Comparison of ENCODE assay signal across 7 mouse cellular contexts in genomic region chr9:20492527-20493233, GRCm38 (mm10). TPM values are rescaled to one million over a fixed set of nuclear protein-coding genes. Genes with fewer than 3 reads are reported as not detected.
DNase-seq lines count a peak whose midpoint lies in the region; ATAC-seq lines count a peak whose summit lies in the region.

Zfp426 (minus strand) TSS chr9:20492746.

- H3K4me2 ChIP-seq in limb, embryonic 11.5 days (ENCODE audit: low read depth, severe bottlenecking): peak within 1 kb of the TSS; percentile 53
- peak within 1 kb of the TSS; percentile 82 for H3K4me2 ChIP-seq in midbrain, embryonic 14.5 days (ENCODE audit: low read length)

- H3K9ac ChIP-seq in limb, embryonic 11.5 days (ENCODE audit: low read length): peak within 1 kb of the TSS; percentile 91
- H3K9ac ChIP-seq in midbrain, embryonic 14.5 days (replicated peaks; ENCODE audit: low read length): peak within 1 kb of the TSS; percentile 72

- peak; percentile 94 for ATAC-seq in limb, embryonic 11.5 days (ENCODE audit: insufficient number of reproducible peaks, low FRiP score, low TSS enrichment, low read depth)
- ATAC-seq in midbrain, embryonic 14.5 days (ENCODE audit: low FRiP score, low TSS enrichment): peak; percentile 96

- peaks cover 57% of the 10 kb centered on the region for H3K36me3 ChIP-seq in embryonic facial prominence, embryonic 10.5 days (replicated peaks)
- no peaks in the 10 kb centered on the region for H3K36me3 ChIP-seq in limb, embryonic 11.5 days (ENCODE audit: control insufficient read depth, insufficient read depth, low read length)
- peaks cover 35% of the 10 kb centered on the region for H3K36me3 ChIP-seq in midbrain, embryonic 14.5 days (ENCODE audit: control insufficient read depth, insufficient read depth, low read length)

- H3K27me3 ChIP-seq in embryonic facial prominence, embryonic 10.5 days (replicated peaks; ENCODE audit: low read depth, poor library complexity, severe bottlenecking): no peaks in the 10 kb centered on the region
- no peaks in the 10 kb centered on the region for H3K27me3 ChIP-seq in limb, embryonic 11.5 days (ENCODE audit: control insufficient read depth, insufficient read depth, low read length)
- no peaks in the 10 kb centered on the region for H3K27me3 ChIP-seq in midbrain, embryonic 14.5 days (ENCODE audit: control insufficient read depth, insufficient read depth, low read length)

- H3K9me3 ChIP-seq in embryonic facial prominence, embryonic 10.5 days: no peaks in the 10 kb centered on the region
- no peaks in the 10 kb centered on the region for H3K9me3 ChIP-seq in limb, embryonic 11.5 days (ENCODE audit: control insufficient read depth, low read length)
- no peaks in the 10 kb centered on the region for H3K9me3 ChIP-seq in midbrain, embryonic 14.5 days (ENCODE audit: control insufficient read depth, low read length)

- peak; percentile 89 for DNase-seq in adrenal gland, postnatal 10 days
- peak; percentile 91 for DNase-seq in embryonic facial prominence, embryonic 10.5 days (ENCODE audit: low spot score)
- peak; percentile 99 for DNase-seq in heart, adult 11 months
- DNase-seq in kidney, adult 18-20 months: peak; percentile 90
- peak; percentile 93 for DNase-seq in limb, embryonic 11.5 days (ENCODE audit: low spot score)
- peak; percentile 97 for DNase-seq in midbrain, embryonic 14.5 days
- peak; percentile 68 to 81 for DNase-seq in spleen, adult 18-20 months

- H3K4me1 ChIP-seq in embryonic facial prominence, embryonic 10.5 days: peaks cover 23% of the 10 kb centered on the region
- H3K4me1 ChIP-seq in limb, embryonic 11.5 days (ENCODE audit: control insufficient read depth, insufficient read depth, low read length): peaks cover 6% of the 10 kb centered on the region; the same call in 1 of the 2 replicates
- peaks cover 26% of the 10 kb centered on the region for H3K4me1 ChIP-seq in midbrain, embryonic 14.5 days (ENCODE audit: control insufficient read depth, insufficient read depth, low read length)

- under 1% methylated on average over 40 of the region's 40 CpGs for WGBS in embryonic facial prominence, embryonic 10.5 days
- WGBS in limb, embryonic 11.5 days: 1% methylated on average over 40 of the region's 40 CpGs
- WGBS in midbrain, embryonic 14.5 days: 1% methylated on average over 40 of the region's 40 CpGs

- H3K4me3 ChIP-seq in embryonic facial prominence, embryonic 10.5 days: peak within 1 kb of the TSS; percentile 92
- H3K4me3 ChIP-seq in limb, embryonic 11.5 days (ENCODE audit: low read depth, low read length): peak within 1 kb of the TSS; percentile 91
- H3K4me3 ChIP-seq in midbrain, embryonic 14.5 days (replicated peaks; ENCODE audit: low read depth, low read length): peak within 1 kb of the TSS; percentile 86

- peak within 1 kb of the TSS; percentile 95 for H3K27ac ChIP-seq in embryonic facial prominence, embryonic 10.5 days (replicated peaks)
- H3K27ac ChIP-seq in limb, embryonic 11.5 days (replicated peaks; ENCODE audit: low read depth, low read length): peak within 1 kb of the TSS; percentile 88
- H3K27ac ChIP-seq in midbrain, embryonic 14.5 days (replicated peaks; ENCODE audit: low read depth, low read length): peak within 1 kb of the TSS; percentile 92

RNA-seq across cellular contexts. Expression of gene Zfp426, which starts in this region (rescaled TPM):
- 10 to 100 TPM; 20.2 to 21.5 TPM for total RNA-seq in adrenal gland, postnatal 10 days (2021)
- polyA plus RNA-seq in embryonic facial prominence, embryonic 10.5 days (2016; fragmentation: Nextera tagmentation; extraction: Ambion mirVana): 22.1 and 22.2 TPM in 2 replicates
- polyA plus RNA-seq in limb, embryonic 11.5 days (2014; fragmentation: Nextera tagmentation; extraction: Ambion mirVana): 24.9 and 27.1 TPM in 2 replicates
- 30.1 and 39.5 TPM in 2 replicates for polyA plus RNA-seq in midbrain, embryonic 14.5 days (2014; fragmentation: Nextera tagmentation; extraction: Ambion mirVana)

Comparison
In these comparisons a context has a peak if more than half of its experiments do, and no peak if none do; other contexts are left out.
1. Peak in every context shown above with its lines: DNase-seq, ATAC-seq, H3K4me3 ChIP-seq and H3K27ac ChIP-seq.